Mouse (Mus musculus) olfactory bulb, adult 2 months (tissue): Measurements from ENCODE around the gene Sirt6.

ENCODE experiments used
- CTCF ChIP-seq: fragments of 200-500 bp; IDR thresholded peaks from 2 replicates; pipeline ENCODE4 v1.5.1; 2012; ENCODE audit warnings: low read depth, mild to moderate bottlenecking, low read length, moderate library complexity; ENCODE audit not compliant: insufficient read depth
- POLR2A ChIP-seq: fragments of 200-500 bp; IDR thresholded peaks from 2 replicates; pipeline ENCODE4 v1.6.1; 2012; ENCODE audit warnings: mild to moderate bottlenecking, low read depth, low read length, moderate library complexity; ENCODE audit not compliant: insufficient read depth

GRCm38 (mm10) chr10:81645391-81645790, 17.8 kb upstream of the Sirt6 start:
- no peak for TF ChIP-seq CTCF
- TF ChIP-seq POLR2A = no peak
